Mouse (Mus musculus) cerebellum, postnatal 14 days (tissue): Measurements from ENCODE around the gene Astn1.

ENCODE experiments used
- DNase-seq, 2 experiments: peaks; one replicate each; pipeline ENCODE4 v3.0.0; 2021; ENCODE audit warnings: mixed read lengths in 2 of 2

Astn1 gene

GRCm38 (mm10) chr1:158536867-158537266 lies 174.8 kb downstream of the Astn1 start:
- DNase-seq: no peak

GRCm38 (mm10) chr1:158545095-158545494 lies 183.0 kb downstream of the Astn1 start:
- DNase-seq: no peak

- no peak for DNase-seq
Observed at GRCm38 (mm10) chr1:158546513-158546912, 184.4 kb downstream of the Astn1 start.

- peak in 1 of 2 experiments; percentile 12 for DNase-seq
Observed at GRCm38 (mm10) chr1:158547592-158548211, 185.6 kb downstream of the Astn1 start.

- no peak for DNase-seq
Observed at GRCm38 (mm10) chr1:158548319-158548718, 186.2 kb downstream of the Astn1 start.

- DNase-seq: no peak
Observed at GRCm38 (mm10) chr1:158549616-158550015, 187.5 kb downstream of the Astn1 start.

GRCm38 (mm10) chr1:158551951-158552350 lies 189.9 kb downstream of the Astn1 start:
- DNase-seq: no peak

GRCm38 (mm10) chr1:158553341-158553740 lies 191.3 kb downstream of the Astn1 start:
- no peak for DNase-seq

- peak; percentile 12 for DNase-seq
Observed at GRCm38 (mm10) chr1:158554020-158554505, 192.0 kb downstream of the Astn1 start.

- DNase-seq: no peak
Observed at GRCm38 (mm10) chr1:158573168-158573567, 211.1 kb downstream of the Astn1 start.

GRCm38 (mm10) chr1:158573597-158573996 lies 211.5 kb downstream of the Astn1 start:
- no peak for DNase-seq

GRCm38 (mm10) chr1:158575997-158576396 lies 213.9 kb downstream of the Astn1 start:
- no peak for DNase-seq

GRCm38 (mm10) chr1:158581806-158582205 lies 219.7 kb downstream of the Astn1 start:
- no peak for DNase-seq

- DNase-seq: no peak
Observed at GRCm38 (mm10) chr1:158588903-158589302, 226.8 kb downstream of the Astn1 start.

GRCm38 (mm10) chr1:158596726-158597448 lies 234.8 kb downstream of the Astn1 start:
- peak; percentile 67 to 81 for DNase-seq

- DNase-seq: peak in 1 of 2 experiments; percentile 6
Observed at GRCm38 (mm10) chr1:158597996-158598395, 235.9 kb downstream of the Astn1 start.

GRCm38 (mm10) chr1:158599435-158599834 lies 237.4 kb downstream of the Astn1 start:
- no peak for DNase-seq

GRCm38 (mm10) chr1:158603056-158603455 lies 241.0 kb downstream of the Astn1 start:
- DNase-seq: no peak

- no peak for DNase-seq
Observed at GRCm38 (mm10) chr1:158604149-158604548, 242.1 kb downstream of the Astn1 start.

GRCm38 (mm10) chr1:158605597-158605996 lies 243.5 kb downstream of the Astn1 start:
- DNase-seq: no peak

GRCm38 (mm10) chr1:158606324-158606723 lies 244.3 kb downstream of the Astn1 start:
- no peak for DNase-seq

- DNase-seq: no peak
Observed at GRCm38 (mm10) chr1:158607201-158607600, 245.1 kb downstream of the Astn1 start.

- no peak for DNase-seq
Observed at GRCm38 (mm10) chr1:158615202-158615601, 253.1 kb downstream of the Astn1 start.

- no peak for DNase-seq
Observed at GRCm38 (mm10) chr1:158617943-158618342, 255.9 kb downstream of the Astn1 start.
